Mouse (Mus musculus) testis, adult 2 months (tissue): ENCODE data around the gene Setd7.

Source experiments
- CTCF ChIP-seq: fragments of 200-500 bp; IDR thresholded peaks from 2 replicates; pipeline ENCODE4 v1.5.1; 2012; ENCODE audit warnings: low read depth, mild to moderate bottlenecking, inconsistent platforms, low read length, moderate library complexity; ENCODE audit not compliant: control insufficient read depth, insufficient read depth, insufficient replicate concordance
- POLR2A ChIP-seq: fragments of 200-500 bp; IDR thresholded peaks from 2 replicates; pipeline ENCODE4 v1.6.1; 2012; ENCODE audit warnings: low read depth, mild to moderate bottlenecking, inconsistent platforms, low read length, moderate library complexity; ENCODE audit not compliant: control insufficient read depth

GRCm38 (mm10) chr3:51577359-51577758, 16.7 kb upstream of the Setd7 start:
- no peak for TF ChIP-seq POLR2A
- TF ChIP-seq CTCF = no peak
